In genomic region chr5:113179451-113179842, GRCm38 (mm10) we compare ENCODE assay signal across 10 mouse cellular contexts. TPM values are rescaled to one million over a fixed set of nuclear protein-coding genes. Genes with fewer than 3 reads are reported as not detected.
DNase-seq lines count a peak whose midpoint lies in the region; ATAC-seq and TF ChIP-seq lines count a peak whose summit lies in the region.
"Had no signal": no experiment of that assay in that cellular context is flagged by ENCODE, and none has a peak within 500 bp of the region (broad histone marks: within the 10 kb centered on the region; RNA-seq: fewer than 3 reads in every experiment).

No protein-coding gene starts in this region.

- no peak for ATAC-seq in heart, embryonic 13.5 days (ENCODE audit: extremely low read depth, insufficient number of reproducible peaks, low FRiP score, low TSS enrichment)
- 0 out of 2 replicates have a peak, but pooled peaks have one; percentile 2 for ATAC-seq in hindbrain, embryonic 13.5 days (ENCODE audit: low FRiP score)

- peak overlapping the region; percentile 80 for H3K9ac ChIP-seq in heart, embryonic 13.5 days
- H3K9ac ChIP-seq in hindbrain, embryonic 13.5 days: peak overlapping the region; percentile 61

- no peak for DNase-seq in heart, adult 8-10 months (ENCODE audit: low spot score)
- peak; percentile 32 for DNase-seq in brain, embryonic 14.5 days (ENCODE audit: low read depth)
- DNase-seq in mesoderm, embryonic 11.5 days (ENCODE audit: low read depth, low spot score): peak; percentile 50
- DNase-seq in adrenal gland, adult 18-20 months (ENCODE audit: low spot score in 2 of 2): no peak
- no peak for DNase-seq in adipocyte (ENCODE audit: low spot score)
- DNase-seq in thymus, postnatal 14 days: no peak

- 0 out of 2 replicates have a peak, but pooled peaks cover 6% of the 10 kb centered on the region for H3K36me3 ChIP-seq in heart, embryonic 13.5 days
- peaks cover 3% of the 10 kb centered on the region; the same call in 1 of the 2 replicates for H3K36me3 ChIP-seq in hindbrain, embryonic 13.5 days

- H3K27me3 ChIP-seq in heart, embryonic 13.5 days (replicated peaks): no peaks in the 10 kb centered on the region
- no peaks in the 10 kb centered on the region for H3K27me3 ChIP-seq in hindbrain, embryonic 13.5 days

- WGBS in heart, embryonic 13.5 days: 4% methylated on average over 9 of the region's 9 CpGs
- 4% methylated on average over 6 of the region's 9 CpGs for WGBS in hindbrain, embryonic 13.5 days

- peak overlapping the region; percentile 71 for H3K4me2 ChIP-seq in heart, embryonic 13.5 days
- H3K4me2 ChIP-seq in hindbrain, embryonic 13.5 days: peak overlapping the region; percentile 49

- H3K4me3 ChIP-seq in heart, embryonic 13.5 days: peak overlapping the region; percentile 47
- peak overlapping the region; percentile 25 for H3K4me3 ChIP-seq in hindbrain, embryonic 13.5 days

- peaks cover 2% of the 10 kb centered on the region; the same call in 1 of the 2 replicates for H3K9me3 ChIP-seq in heart, embryonic 13.5 days
- no peaks in the 10 kb centered on the region for H3K9me3 ChIP-seq in hindbrain, embryonic 13.5 days

- H3K27ac ChIP-seq in heart, embryonic 13.5 days (replicated peaks): peak overlapping the region; percentile 76
- peak overlapping the region; percentile 77 for H3K27ac ChIP-seq in hindbrain, embryonic 13.5 days

- no peak for TF ChIP-seq POLR2A in brain, embryonic 14.5 days (IDR thresholded peaks at IDR 0.05; ENCODE audit: borderline replicate concordance, extremely low read depth, insufficient read depth, insufficient read length, poor library complexity, severe bottlenecking)

- no peak for TF ChIP-seq CTCF in brain, embryonic 14.5 days (IDR thresholded peaks at IDR 0.05; ENCODE audit: borderline replicate concordance, extremely low read depth, insufficient read depth, insufficient read length)

- peaks cover 20% of the 10 kb centered on the region for H3K4me1 ChIP-seq in heart, embryonic 13.5 days
- peaks cover 16% of the 10 kb centered on the region for H3K4me1 ChIP-seq in hindbrain, embryonic 13.5 days (replicated peaks)

RNA-seq across cellular contexts. Expression of gene 2900026A02Rik, which starts 41.6 kb away (rescaled TPM):
- 14.4 and 14.8 TPM in 2 replicates for polyA plus RNA-seq in heart, embryonic 13.5 days (2015; fragmentation: Nextera tagmentation; extraction: Ambion mirVana)
- 10 to 100 TPM; 15.4 to 21.6 (median 20.3) TPM for total RNA-seq in heart, adult 8-10 months (2022)
- polyA plus RNA-seq in brain, embryonic 14.5 days (2012; rRNA removed): 6.0 and 8.6 TPM in 2 replicates
- 2.4 and 2.7 TPM in 2 replicates for polyA plus RNA-seq in hindbrain, embryonic 13.5 days (2015; fragmentation: Nextera tagmentation; extraction: Ambion mirVana)
- total RNA-seq in adrenal gland, adult 18-20 months (2021): 10 to 100 TPM in 1 of 2 experiments, 1 to 10 TPM in 1; 8.8 to 12.1 TPM

RNA-seq across cellular contexts. Expression of gene Tmem211, which starts 47.3 kb away (rescaled TPM):
- not detected in 2 replicates for polyA plus RNA-seq in heart, embryonic 13.5 days (2015; fragmentation: Nextera tagmentation; extraction: Ambion mirVana)
- total RNA-seq in heart, adult 8-10 months (2022): not detected
- 0.07 and 0.09 TPM in 2 replicates for polyA plus RNA-seq in brain, embryonic 14.5 days (2012; rRNA removed)
- not detected in 2 replicates for polyA plus RNA-seq in hindbrain, embryonic 13.5 days (2015; fragmentation: Nextera tagmentation; extraction: Ambion mirVana)
- not detected for total RNA-seq in adrenal gland, adult 18-20 months (2021)
- total RNA-seq: granulocyte monocyte progenitor cell, adult 5-6 weeks; megakaryocyte-erythroid progenitor cell, adult 5-6 weeks had no signal

Comparison
In these comparisons a context has a peak if more than half of its experiments do, and no peak if none do; other contexts are left out.
1. DNase-seq: peak in brain, embryonic 14.5 days (single experiment) and mesoderm, embryonic 11.5 days (single experiment); none in heart, adult 8-10 months (single experiment), adrenal gland, adult 18-20 months (0 of 2), adipocyte (single experiment) and thymus, postnatal 14 days (single experiment).